Mouse (Mus musculus) kidney, postnatal 25 days (tissue): ENCODE data around the gene Kpna7.
A peak's percentile ranks its signal among the peaks of the same experiment; 100 is the strongest.

ENCODE experiments used
- DNase-seq, 2 experiments: peaks; one replicate each; pipeline ENCODE4 v3.0.0; 2021; ENCODE audit warnings: mixed read lengths in 2 of 2

The Kpna7 gene

GRCm38 (mm10) chr5:144958271-144958670 lies 125.6 kb downstream of the Kpna7 start:
- DNase-seq, result no peak

GRCm38 (mm10) chr5:144954432-144954831 lies 129.4 kb downstream of the Kpna7 start:
- DNase-seq, result peak in 1 of 2 experiments; percentile 48

GRCm38 (mm10) chr5:144952592-144952991 lies 131.2 kb downstream of the Kpna7 start:
- no peak for DNase-seq

- DNase-seq, result no peak
Measured at GRCm38 (mm10) chr5:144950428-144951051, 133.3 kb downstream of the Kpna7 start.

GRCm38 (mm10) chr5:144949856-144950255 lies 134.0 kb downstream of the Kpna7 start:
- DNase-seq, result peak in 1 of 2 experiments; percentile 45

GRCm38 (mm10) chr5:144948422-144948821 lies 135.4 kb downstream of the Kpna7 start:
- no peak for DNase-seq

- no peak for DNase-seq
Measured at GRCm38 (mm10) chr5:144948002-144948401, 135.8 kb downstream of the Kpna7 start.

- no peak for DNase-seq
Measured at GRCm38 (mm10) chr5:144946032-144946431, 137.8 kb downstream of the Kpna7 start.

- DNase-seq, result no peak
Measured at GRCm38 (mm10) chr5:144944932-144945331, 138.9 kb downstream of the Kpna7 start.

GRCm38 (mm10) chr5:144944370-144944769 lies 139.5 kb downstream of the Kpna7 start:
- DNase-seq, result no peak

GRCm38 (mm10) chr5:144943346-144943745 lies 140.5 kb downstream of the Kpna7 start:
- DNase-seq, result no peak

GRCm38 (mm10) chr5:144942431-144942830 lies 141.4 kb downstream of the Kpna7 start:
- no peak for DNase-seq

- no peak for DNase-seq
Measured at GRCm38 (mm10) chr5:144940904-144941303, 142.9 kb downstream of the Kpna7 start.

- no peak for DNase-seq
Measured at GRCm38 (mm10) chr5:144937304-144937703, 146.5 kb downstream of the Kpna7 start.
